Mouse (Mus musculus): Measurements from ENCODE around the gene Cst13. TPM values are rescaled to one million over a fixed set of nuclear protein-coding genes. Genes with fewer than 3 reads are reported as not detected.

Gene Cst13
- polyA plus RNA-seq, 1 experiment from 2014 or later, result not detected

DNA sequence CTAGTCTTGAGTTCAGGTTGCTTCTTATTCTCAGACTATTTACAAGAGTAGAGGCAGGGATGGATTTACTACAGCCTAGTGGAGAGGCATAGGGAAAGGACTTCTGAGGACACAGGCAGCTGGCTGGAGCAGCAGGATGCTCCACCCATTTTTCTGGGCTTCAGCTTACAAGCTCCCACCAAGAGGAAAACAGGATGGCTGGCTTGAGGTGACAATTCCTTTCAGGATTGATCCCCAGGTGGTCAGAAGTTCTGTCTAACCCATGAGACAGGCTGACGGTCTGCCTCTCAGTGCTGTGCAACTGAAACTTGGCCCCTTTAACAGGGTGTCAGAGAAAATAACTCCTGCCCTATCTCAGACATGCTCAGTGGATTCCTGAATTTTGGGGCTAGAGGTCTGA, 59.3 kb downstream of the Cst13 start:
- DNase-seq (ENCODE audit: low spot score) (no peak), ATAC-seq (ENCODE audit: low read depth) (no peak)
- Histone ChIP-seq H3K27ac (replicated peaks; ENCODE audit: low read depth, low read length) (no peak overlapping the region), H3K4me3 (ENCODE audit: low read depth, low read length) (no peak overlapping the region), H3K36me3 (ENCODE audit: control insufficient read depth, insufficient read depth, low read length) (no peaks in the 10 kb centered on the region), H3K4me1 (ENCODE audit: control insufficient read depth, insufficient read depth, low read length) (peaks cover 8% of the 10 kb centered on the region), H3K9me3 (ENCODE audit: control insufficient read depth, low read length) (no peaks in the 10 kb centered on the region), H3K4me2 (ENCODE audit: low read depth, low read length) (no peak overlapping the region), H3K9ac (ENCODE audit: low read depth, low read length) (no peak overlapping the region), H3K27me3 (replicated peaks; ENCODE audit: control insufficient read depth, insufficient read depth, low read length) (no peaks in the 10 kb centered on the region)
- 65% methylated on average over 1 of the region's 1 CpGs for WGBS

Other genes starting within 250 kb of the Cst13 start
- 71.1 and 79.9 TPM in 2 replicates for gene Nxt1, start 147.5 kb upstream of the Cst13 start, polyA plus RNA-seq (2014; fragmentation: Nextera tagmentation; extraction: Ambion mirVana)
- gene Gzf1, start 139.1 kb upstream of the Cst13 start, polyA plus RNA-seq (2014; fragmentation: Nextera tagmentation; extraction: Ambion mirVana), result 22.4 and 23.3 TPM in 2 replicates
- gene Napb, start 87.6 kb upstream of the Cst13 start, polyA plus RNA-seq (2014; fragmentation: Nextera tagmentation; extraction: Ambion mirVana), result 5.9 and 6.5 TPM in 2 replicates
- gene Cstl1, start 69.7 kb upstream of the Cst13 start, polyA plus RNA-seq (2014; fragmentation: Nextera tagmentation; extraction: Ambion mirVana), result not detected in 2 replicates
- not detected in 2 replicates for gene Cst11, start 48.6 kb upstream of the Cst13 start, polyA plus RNA-seq (2014; fragmentation: Nextera tagmentation; extraction: Ambion mirVana)
- gene 8030411F24Rik, start 38.1 kb upstream of the Cst13 start, polyA plus RNA-seq (2014; fragmentation: Nextera tagmentation; extraction: Ambion mirVana), result not detected in 2 replicates
- not detected in 2 replicates for gene Cst12, start 30.7 kb upstream of the Cst13 start, polyA plus RNA-seq (2014; fragmentation: Nextera tagmentation; extraction: Ambion mirVana)
- gene Cst8, start 21.3 kb upstream of the Cst13 start, polyA plus RNA-seq (2014; fragmentation: Nextera tagmentation; extraction: Ambion mirVana), result not detected in 2 replicates
- gene Cst9, start 15.1 kb downstream of the Cst13 start, polyA plus RNA-seq (2014; fragmentation: Nextera tagmentation; extraction: Ambion mirVana), result not detected in 2 replicates
- not detected in 2 replicates for gene 9230104L09Rik, start 45.0 kb downstream of the Cst13 start, polyA plus RNA-seq (2014; fragmentation: Nextera tagmentation; extraction: Ambion mirVana)
- gene Cst3, start 55.6 kb downstream of the Cst13 start, polyA plus RNA-seq (2014; fragmentation: Nextera tagmentation; extraction: Ambion mirVana), result 548 and 591 TPM in 2 replicates
- not detected in 2 replicates for gene Gm1330, start 183.2 kb downstream of the Cst13 start, polyA plus RNA-seq (2014; fragmentation: Nextera tagmentation; extraction: Ambion mirVana)
- gene Gm10750, start 197.2 kb downstream of the Cst13 start, polyA plus RNA-seq (2014; fragmentation: Nextera tagmentation; extraction: Ambion mirVana), result not detected in 2 replicates